Mouse (Mus musculus): ENCODE results near the gene Setd6. TPM values are rescaled to one million over a fixed set of nuclear protein-coding genes. Genes with fewer than 3 reads are reported as not detected.

Gene Setd6
- total RNA-seq, 2 experiments from 2014 or later: 15.8 to 17.9 TPM

GRCm38 (mm10) chr8:95704538-95704937, 11.1 kb upstream of the Setd6 start:
- intact Hi-C loops (cut with DNase I): no loop called here
- DNase-seq: no peak

- DNase-seq: no peak
- intact Hi-C loops (cut with DNase I): no loop called here
These were observed 6.1 kb upstream of the Setd6 start for GRCm38 (mm10) chr8:95709579-95709978.

- intact Hi-C loops (cut with DNase I): loop anchor here (5.0 kb wide), 2 partner anchors 121 to 206 kb away; no protein-coding TSS in a partner anchor
- no peak for DNase-seq
These were observed 4.7 kb upstream of the Setd6 start for GRCm38 (mm10) chr8:95711029-95711428.

- no peak for DNase-seq
- intact Hi-C loops (cut with DNase I): loop anchor here (5.0 kb wide), 2 partner anchors 120 to 205 kb away; no protein-coding TSS in a partner anchor
These were observed 3.3 kb upstream of the Setd6 start for GRCm38 (mm10) chr8:95712395-95712794.

- intact Hi-C loops (cut with DNase I): loop anchor here (5.0 kb wide), 2 partner anchors 119 to 204 kb away; no protein-coding TSS in a partner anchor
- peak; percentile 68 to 73 for DNase-seq
These were observed 2.3 kb upstream of the Setd6 start for GRCm38 (mm10) chr8:95713100-95714010.

GRCm38 (mm10) chr8:95714367-95714766, 1.3 kb upstream of the Setd6 start:
- DNase-seq: no peak
- intact Hi-C loops (cut with DNase I): loop anchor here (5.0 kb wide), 2 partner anchors 118 to 203 kb away; no protein-coding TSS in a partner anchor

GRCm38 (mm10) chr8:95714837-95715413, 756 bp upstream of the Setd6 start:
- intact Hi-C loops (cut with DNase I): loop anchor here (5.0 kb wide), 2 partner anchors 117 to 202 kb away; no protein-coding TSS in a partner anchor
- no peak for DNase-seq

GRCm38 (mm10) chr8:95716546-95717335, 1.1 kb downstream of the Setd6 start:
- intact Hi-C loops (cut with DNase I): no loop called here
- DNase-seq: no peak

GRCm38 (mm10) chr8:95727625-95728024, 11.9 kb downstream of the Setd6 start:
- intact Hi-C loops (cut with DNase I): loop anchor here (5.0 kb wide), 1 partner anchor 35 kb away; no protein-coding TSS in a partner anchor
- DNase-seq: no peak

- no peak for DNase-seq
- intact Hi-C loops (cut with DNase I): loop anchor here (2.0 kb wide), 1 partner anchor 18 kb away; no protein-coding TSS in a partner anchor
These were observed 22.9 kb downstream of the Setd6 start for GRCm38 (mm10) chr8:95738596-95738995.

GRCm38 (mm10) chr8:95741732-95742131, 26.1 kb downstream of the Setd6 start:
- no peak for DNase-seq
- intact Hi-C loops (cut with DNase I): no loop called here

GRCm38 (mm10) chr8:95748028-95748427, 32.3 kb downstream of the Setd6 start:
- no peak for DNase-seq
- intact Hi-C loops (cut with DNase I): no loop called here

- intact Hi-C loops (cut with DNase I): no loop called here
- DNase-seq: no peak
These were observed 36.2 kb downstream of the Setd6 start for GRCm38 (mm10) chr8:95751924-95752323.

GRCm38 (mm10) chr8:95760323-95760722, 44.6 kb downstream of the Setd6 start:
- intact Hi-C loops (cut with DNase I): loop anchor here (5.0 to 10.0 kb wide), 3 partner anchors 33 to 154 kb away; no protein-coding TSS in a partner anchor
- no peak for DNase-seq

GRCm38 (mm10) chr8:95764133-95764532, 48.5 kb downstream of the Setd6 start:
- no peak for DNase-seq
- intact Hi-C loops (cut with DNase I): loop anchor here (5.0 to 10.0 kb wide), 3 partner anchors 37 to 151 kb away; no protein-coding TSS in a partner anchor

Small RNAs within 50 kb of the gene (microRNA-seq; reads per million reads assigned to microRNA genes)
- gene Mir7073 (ENCODE audit: borderline number of aligned reads in 2 of 2): 0.72 to 1.3 reads per million in 2 experiments

Other genes starting within 250 kb of the Setd6 start
- 10 to 100 TPM; 32.9 to 36.3 TPM for gene Csnk2a2, start 225.8 kb upstream of the Setd6 start, total RNA-seq (2021)
- not detected for gene Ccdc113, start 181.8 kb upstream of the Setd6 start, total RNA-seq (2021)
- gene Prss54, start 139.5 kb upstream of the Setd6 start, total RNA-seq (2021): not detected
- 1 to 10 TPM in 1 of 2 experiments, under 1 TPM in 1; 0.87 to 1.3 TPM for gene Gins3, start 82.4 kb upstream of the Setd6 start, total RNA-seq (2021)
- gene Ndrg4, start 38.9 kb upstream of the Setd6 start, total RNA-seq (2021): 100 to 1,000 TPM; 233 to 242 TPM
- 100 to 1,000 TPM; 119 to 124 TPM for gene Cnot1, start 91.6 kb downstream of the Setd6 start, total RNA-seq (2021)
- gene Sap18b, start 109.5 kb downstream of the Setd6 start, total RNA-seq (2021): 10 to 100 TPM; 87.1 to 90.7 TPM
- gene Slc38a7, start 137.7 kb downstream of the Setd6 start, total RNA-seq (2021): 10 to 100 TPM; 11.4 to 12.0 TPM
- 100 to 1,000 TPM; 811 to 862 TPM for gene Got2, start 172.7 kb downstream of the Setd6 start, total RNA-seq (2021)